Mouse (Mus musculus) lung, postnatal 4 days (tissue): ENCODE measurements around the gene Cdc42bpb.

Source experiments
- DNase-seq, 2 experiments: peaks; one replicate each; pipeline ENCODE4 v3.0.0; 2021

Gene Cdc42bpb

DNA sequence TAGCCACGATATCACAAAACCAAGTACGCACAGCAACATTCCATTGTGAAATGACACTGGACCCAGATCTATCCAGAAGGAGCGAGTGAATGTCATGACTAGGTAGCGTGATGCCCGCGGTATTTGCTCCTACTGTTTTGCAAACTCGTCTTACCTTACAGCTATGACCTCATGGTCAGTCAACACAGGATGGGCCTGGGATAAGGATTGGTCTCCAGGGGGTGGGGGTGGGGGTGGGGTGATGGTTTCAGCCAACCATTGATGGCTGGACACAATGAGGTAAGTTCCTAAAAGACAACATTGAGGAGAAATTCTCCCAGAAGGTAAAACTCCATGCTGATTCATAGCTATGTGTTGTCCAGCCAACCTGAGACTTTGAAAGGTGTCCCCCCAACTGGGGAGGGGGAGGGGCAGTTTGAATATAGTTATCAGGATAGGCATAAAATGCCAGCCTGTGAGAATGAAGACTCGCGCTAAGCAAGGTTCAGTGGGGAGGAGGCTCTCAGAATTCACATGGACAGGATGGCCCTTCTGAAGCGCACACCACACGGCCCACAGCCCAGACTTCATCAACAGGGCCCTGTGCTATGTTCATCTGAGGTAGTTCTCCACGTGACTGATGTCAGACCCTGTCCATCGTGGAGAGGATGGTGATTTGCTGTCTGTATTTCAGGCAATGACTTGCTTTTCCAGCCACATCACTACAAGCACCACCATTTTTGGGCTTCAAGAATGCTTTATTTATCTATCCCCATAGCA, 8.5 kb upstream of the Cdc42bpb start:
- no peak for DNase-seq

GRCm38 (mm10) chr12:111378812-111379211, 1.3 kb upstream of the Cdc42bpb start:
- no peak for DNase-seq

GRCm38 (mm10) chr12:111377986-111378490, 520 bp upstream of the Cdc42bpb start:
- peak; percentile 59 to 68 for DNase-seq

DNA sequence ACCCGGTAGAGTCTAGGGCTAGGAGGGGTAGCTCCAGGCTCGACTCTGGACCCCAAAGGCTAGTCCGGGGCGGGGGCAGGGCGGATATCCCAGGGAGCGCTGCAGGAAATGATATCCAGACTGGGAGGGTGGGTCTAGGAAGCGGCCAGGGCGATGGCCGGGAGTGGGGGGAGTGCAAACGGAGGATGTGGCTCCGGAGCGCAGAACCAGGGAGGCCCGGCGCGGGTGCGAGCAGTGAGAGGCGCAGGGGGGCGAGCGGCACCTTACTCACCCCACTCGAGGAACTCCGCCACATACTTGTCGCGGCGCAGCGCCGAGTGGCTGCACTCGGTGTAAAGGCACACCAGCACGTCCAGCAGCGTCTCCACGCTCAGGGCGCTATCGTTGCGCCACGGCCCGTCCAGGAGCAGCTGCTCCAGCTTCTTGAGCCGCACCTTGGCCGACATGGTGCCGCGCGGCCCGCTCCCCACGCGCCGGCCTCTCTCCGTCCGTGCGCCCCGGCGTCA, 639 bp downstream of the Cdc42bpb start:
- DNase-seq: peak; percentile 81 to 86

- DNase-seq: no peak
These were observed 1.5 kb downstream of the Cdc42bpb start for GRCm38 (mm10) chr12:111376053-111376452.

DNA sequence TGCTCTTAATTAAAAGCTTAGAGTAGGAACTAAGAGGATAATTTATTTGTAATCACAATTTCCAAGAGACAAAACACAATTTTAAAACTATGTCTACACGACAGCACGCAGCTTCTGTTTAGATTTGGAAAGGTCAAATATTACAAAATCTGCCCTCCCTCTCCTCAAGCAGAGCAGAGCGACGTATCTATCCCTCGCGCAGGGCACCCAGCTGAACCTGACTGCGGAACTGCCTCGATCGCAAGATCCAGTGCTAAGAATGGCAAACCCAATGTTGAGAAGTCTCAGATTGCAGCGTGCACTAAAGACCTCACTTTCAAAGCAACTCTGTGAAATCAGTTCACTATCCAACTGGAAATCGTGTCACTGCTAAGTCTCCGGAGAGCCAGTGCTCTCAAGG, 2.0 kb downstream of the Cdc42bpb start:
- no peak for DNase-seq

GRCm38 (mm10) chr12:111374727-111375126, 2.8 kb downstream of the Cdc42bpb start:
- DNase-seq: no peak

GRCm38 (mm10) chr12:111373411-111373810, 4.1 kb downstream of the Cdc42bpb start:
- no peak for DNase-seq

DNA sequence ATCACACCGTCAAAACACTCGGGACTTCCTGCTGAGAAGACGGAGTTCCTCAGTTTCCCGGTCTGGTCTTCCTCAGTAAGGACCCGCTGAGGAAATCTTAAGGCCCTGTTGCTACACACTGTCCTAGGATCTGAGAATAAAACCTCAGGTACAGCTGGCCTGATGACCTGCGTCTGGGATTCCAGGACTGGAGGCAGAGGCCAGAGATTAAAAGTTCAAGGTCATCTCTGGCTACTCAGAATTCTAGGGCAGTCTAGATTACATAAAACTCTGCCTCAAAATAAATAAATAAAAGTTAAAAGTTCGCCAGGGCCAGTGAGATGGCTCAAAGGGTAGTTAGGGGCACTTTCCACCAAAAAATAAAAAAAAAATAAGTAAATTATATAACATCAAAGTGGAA, 5.6 kb downstream of the Cdc42bpb start:
- DNase-seq: no peak

DNA sequence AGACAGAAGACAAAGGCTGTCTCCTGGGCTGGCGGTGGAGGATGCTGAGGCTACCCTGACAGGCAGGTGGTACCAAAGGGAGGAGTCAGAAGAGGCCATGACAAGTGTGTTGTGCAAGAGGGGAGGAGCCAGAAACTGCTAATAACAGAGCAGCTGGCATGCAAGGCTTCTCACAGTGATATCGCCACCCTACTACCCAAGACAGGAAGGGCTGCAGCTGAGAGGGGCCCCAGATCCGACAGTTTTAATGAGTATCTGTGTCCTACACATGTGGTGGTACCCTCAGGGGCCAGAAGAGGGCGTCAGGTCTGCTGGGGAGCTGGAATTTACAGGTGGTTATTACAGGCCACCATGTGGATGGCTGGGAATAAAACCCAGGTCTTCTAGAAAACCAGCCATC, 7.3 kb downstream of the Cdc42bpb start:
- DNase-seq: no peak

GRCm38 (mm10) chr12:111367065-111367464, 10.5 kb downstream of the Cdc42bpb start:
- no peak for DNase-seq

- DNase-seq: no peak
These were observed 13.3 kb downstream of the Cdc42bpb start for GRCm38 (mm10) chr12:111364234-111364633.

DNA sequence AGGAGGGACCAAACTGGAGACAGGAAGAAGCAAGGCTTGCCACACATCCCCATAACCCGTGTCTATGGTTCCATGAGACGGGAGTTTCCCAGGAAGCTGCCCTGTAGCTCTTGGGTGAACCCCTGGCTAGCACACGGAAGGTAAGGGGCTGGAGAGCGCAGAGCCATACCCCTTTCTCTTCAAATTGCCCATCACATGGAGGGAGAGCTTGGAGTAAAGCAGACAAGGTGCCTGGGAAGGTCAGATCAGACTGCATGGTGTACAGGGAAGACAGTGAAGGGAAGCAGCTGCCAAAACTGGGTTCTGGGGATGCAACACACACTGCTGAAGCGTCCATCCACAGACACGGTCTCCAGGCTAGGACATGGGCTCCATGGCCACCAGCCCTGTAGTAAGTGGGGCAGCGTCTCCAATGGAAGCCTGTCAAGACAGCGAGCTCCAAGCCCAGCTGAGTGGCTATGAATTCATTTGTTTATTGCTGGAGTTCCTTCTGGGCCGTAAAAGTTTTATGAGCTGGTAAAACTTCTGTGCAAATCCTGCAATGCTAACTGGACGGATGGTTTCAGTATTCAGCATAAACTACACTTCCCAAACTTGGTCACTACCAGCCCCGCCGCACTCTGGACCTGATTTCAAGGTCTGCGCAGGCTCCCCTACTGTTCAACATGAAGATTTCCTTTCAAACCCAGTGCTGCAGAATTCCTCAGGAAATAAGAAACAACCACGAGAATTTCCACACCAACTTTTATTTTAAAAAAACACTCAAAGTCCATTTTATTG, 16.0 kb downstream of the Cdc42bpb start:
- DNase-seq: no peak

- DNase-seq: no peak
These were observed 16.8 kb downstream of the Cdc42bpb start for GRCm38 (mm10) chr12:111360671-111361070.

DNA sequence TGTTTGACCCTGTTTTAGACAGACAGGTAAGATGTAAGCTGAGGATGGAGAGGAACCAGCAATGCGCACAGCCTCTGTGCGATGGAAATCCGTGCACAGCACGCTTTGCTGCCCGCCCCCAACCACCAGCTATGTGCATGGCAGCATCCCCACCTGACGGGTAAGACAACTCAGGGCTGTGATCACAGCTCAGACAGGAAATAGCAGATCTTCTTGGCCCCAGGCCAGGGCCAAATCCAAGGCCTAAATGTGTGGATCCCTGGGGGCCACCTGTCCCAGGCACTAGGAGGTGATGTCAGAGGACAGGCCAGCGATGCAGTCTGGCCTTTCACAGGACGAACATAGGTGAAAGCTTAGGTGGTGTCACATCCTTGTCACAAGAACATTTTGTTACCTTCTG, 21.3 kb downstream of the Cdc42bpb start:
- no peak for DNase-seq

DNA sequence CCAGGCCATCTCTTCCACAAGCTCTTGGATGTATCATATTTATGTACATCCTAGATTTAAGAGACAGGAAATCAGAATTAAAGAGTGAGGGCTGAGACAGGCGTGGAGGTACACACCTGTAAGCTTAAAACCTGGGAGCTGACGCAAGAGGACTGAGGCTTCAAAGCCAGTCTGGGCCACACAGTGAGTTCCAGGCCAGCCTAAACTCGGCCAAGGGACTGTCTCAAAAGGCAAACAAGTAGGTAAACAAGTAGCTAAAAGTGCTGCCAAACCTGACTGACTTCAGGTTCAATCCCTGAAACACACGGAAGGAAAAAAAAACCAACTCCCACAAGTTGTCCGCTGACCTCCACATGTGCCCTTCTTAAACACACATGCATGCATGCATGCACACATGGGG, 23.4 kb downstream of the Cdc42bpb start:
- DNase-seq: no peak

DNA sequence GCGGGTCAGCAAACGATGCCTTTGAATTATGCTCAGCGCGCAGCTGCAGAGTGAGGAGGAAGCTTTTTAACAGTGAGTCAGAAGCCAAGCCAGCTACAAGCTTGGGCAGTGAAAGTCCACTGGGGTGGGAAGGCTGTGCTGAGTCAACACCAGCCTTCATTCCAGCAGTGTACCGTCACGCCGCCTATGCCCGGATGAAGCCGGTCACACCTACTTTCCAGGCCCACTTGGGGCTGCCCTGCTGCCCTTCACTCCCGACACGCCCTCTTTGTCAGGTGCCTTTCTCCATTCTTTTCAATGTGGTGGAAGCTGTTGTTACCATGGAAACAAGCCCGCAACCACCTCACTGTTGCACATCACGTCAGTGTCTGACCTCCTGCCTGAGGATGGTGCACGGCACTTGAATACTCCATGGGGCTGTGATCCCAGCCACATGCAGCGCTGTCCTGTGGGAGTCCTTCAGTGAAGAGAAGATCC, 24.0 kb downstream of the Cdc42bpb start:
- DNase-seq: peak; percentile 67 to 87

DNA sequence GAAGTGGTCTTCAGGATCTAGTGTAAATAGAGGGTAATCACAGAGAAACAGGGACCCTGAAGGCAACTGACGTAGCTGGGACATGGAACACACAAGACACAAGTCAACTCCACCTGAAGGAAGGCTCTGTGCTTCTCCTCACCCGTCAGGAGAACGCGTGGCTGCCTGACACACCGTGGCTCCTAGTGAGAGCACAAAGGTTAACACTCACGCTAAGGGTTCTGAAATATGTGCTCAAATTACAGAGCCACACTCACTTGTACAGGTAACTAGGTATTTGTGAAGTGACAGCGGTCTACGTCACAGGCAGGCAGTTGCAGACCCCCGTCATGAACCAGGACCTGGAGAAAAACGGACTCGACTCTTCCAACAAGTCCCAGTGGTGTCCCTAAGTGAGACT, 24.5 kb downstream of the Cdc42bpb start:
- no peak for DNase-seq

DNA sequence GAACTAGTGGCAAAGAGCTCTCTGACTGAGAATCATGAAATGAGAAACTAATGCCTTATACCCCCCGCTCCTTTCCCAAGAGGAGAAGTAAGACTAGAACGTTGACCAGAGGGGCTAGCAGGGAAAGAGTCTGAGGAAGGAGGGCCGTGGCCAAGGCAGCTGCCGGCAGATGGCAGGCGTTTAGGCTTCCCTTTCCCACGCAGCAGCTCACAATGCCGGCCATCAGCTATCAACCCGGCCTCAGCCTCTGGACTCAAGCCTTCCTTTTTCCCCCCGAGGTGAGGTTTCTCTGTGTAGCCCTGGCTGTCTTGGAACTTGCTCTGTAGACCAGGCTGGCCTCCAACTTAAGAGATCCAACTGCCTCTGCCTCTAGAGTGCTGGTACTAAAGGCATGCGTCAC, 25.0 kb downstream of the Cdc42bpb start:
- peak in 1 of 2 experiments; percentile 26 for DNase-seq

GRCm38 (mm10) chr12:111349540-111350231, 27.8 kb downstream of the Cdc42bpb start:
- no peak for DNase-seq

- no peak for DNase-seq
These were observed 33.6 kb downstream of the Cdc42bpb start for GRCm38 (mm10) chr12:111343956-111344355.

DNA sequence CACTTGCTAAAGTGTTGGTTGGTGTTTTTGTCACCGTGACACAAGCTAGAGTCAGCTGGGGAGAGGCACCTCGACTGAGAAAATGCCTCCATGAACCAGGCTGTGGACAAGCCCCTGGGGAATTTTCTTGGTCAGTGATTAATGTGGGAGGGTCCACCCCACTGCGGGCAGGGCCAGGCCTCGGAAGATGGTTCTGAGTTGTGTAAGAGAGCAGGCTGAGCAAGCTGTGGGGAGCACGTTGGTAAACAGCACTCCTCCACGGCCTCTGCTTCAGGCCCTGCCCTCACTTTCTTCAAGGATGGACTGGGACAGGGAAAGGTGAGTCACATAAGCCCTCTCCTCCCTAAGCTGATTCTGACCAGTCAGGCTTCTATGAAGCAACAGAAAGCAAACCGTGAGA, 36.8 kb downstream of the Cdc42bpb start:
- no peak for DNase-seq

- DNase-seq: no peak
These were observed 39.6 kb downstream of the Cdc42bpb start for GRCm38 (mm10) chr12:111337864-111338354.
